Mouse (Mus musculus): ENCODE measurements around the gene Lancl2. TPM values are rescaled to one million over a fixed set of nuclear protein-coding genes. Genes with fewer than 3 reads are reported as not detected.

The Lancl2 gene
- 85.9 TPM for polyA plus RNA-seq (2015; fragmentation: Illumina TruSeq; extraction: RNeasy Lipid Tissue Mini Kit (QIAGEN cat#74804); ENCODE audit: low read depth, low replicate concordance)

DNA sequence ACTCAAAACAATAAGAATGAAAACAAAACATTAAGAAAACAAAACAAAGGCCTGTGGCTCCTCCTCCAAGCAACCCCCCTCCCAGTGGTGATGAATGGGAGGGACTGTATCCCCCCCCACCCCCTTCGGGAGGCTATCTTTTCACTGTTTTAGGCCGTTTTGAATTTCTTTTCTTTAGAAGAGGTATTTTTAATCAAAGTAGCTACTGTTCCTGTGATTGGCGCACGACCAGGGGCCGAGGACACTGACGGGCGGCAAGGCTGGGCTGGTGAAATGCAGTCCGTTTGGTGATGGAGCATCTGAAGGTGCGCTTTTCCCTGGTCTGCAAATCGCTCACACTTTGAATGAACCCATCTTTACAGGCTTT, at the start of gene Lancl2:
Gene Lancl2, plus strand, starts transcription at position 165 of the 367 bp plus-strand sequence.

DNA sequence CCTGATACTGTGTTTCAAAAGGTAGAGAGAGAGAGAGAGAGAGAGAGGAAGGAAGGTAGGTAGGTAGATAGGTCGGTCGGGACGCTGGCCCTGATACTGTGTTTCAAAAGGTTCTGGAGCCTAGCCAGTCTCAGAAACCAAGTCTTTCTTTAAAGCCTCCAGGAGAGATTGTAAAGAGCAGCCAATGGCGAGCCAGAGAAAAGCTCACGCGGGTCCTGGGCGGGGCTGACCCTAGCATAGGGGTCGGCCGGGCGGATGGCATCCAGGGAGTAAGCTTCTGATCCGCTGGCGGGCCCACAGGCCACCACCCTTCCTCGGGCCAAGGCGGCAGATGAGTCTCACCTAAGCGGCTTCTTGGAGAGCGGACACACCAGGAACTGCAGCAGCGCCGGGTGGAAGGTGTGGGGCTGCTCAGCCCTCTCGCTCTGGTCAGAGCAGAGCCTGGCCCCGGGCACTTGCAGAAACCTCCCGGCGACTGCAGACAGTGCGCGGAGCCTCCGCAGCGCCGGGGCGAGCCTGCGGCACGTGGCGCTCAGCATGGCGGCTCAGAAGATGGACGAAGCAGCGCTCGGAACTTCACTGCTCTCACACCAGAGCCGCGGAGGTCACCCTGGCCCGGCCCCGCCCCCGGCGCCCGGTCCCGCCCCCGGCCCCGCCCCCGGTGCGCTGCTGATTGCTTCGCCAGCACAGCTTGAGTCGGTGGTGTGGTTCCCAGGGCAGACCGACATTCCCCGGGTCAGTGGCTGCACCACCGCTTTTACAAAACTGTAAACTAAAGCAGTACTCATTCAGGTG, 10.7 kb upstream of the Lancl2 start, which contains the start of gene Pyurf:
Gene Pyurf, minus strand, starts transcription at position 612 of the 795 bp plus-strand sequence.

Other genes starting within 250 kb of the Lancl2 start
- gene Ppm1k, start 167.1 kb upstream of the Lancl2 start, polyA plus RNA-seq (2015; fragmentation: Illumina TruSeq; extraction: RNeasy Lipid Tissue Mini Kit (QIAGEN cat#74804); ENCODE audit: low read depth, low replicate concordance) = 36.2 TPM
- gene Herc6, start 121.5 kb upstream of the Lancl2 start, polyA plus RNA-seq (2015; fragmentation: Illumina TruSeq; extraction: RNeasy Lipid Tissue Mini Kit (QIAGEN cat#74804); ENCODE audit: low read depth, low replicate concordance) = 10.3 TPM
- gene Pyurf, start 10.5 kb upstream of the Lancl2 start, polyA plus RNA-seq (2015; fragmentation: Illumina TruSeq; extraction: RNeasy Lipid Tissue Mini Kit (QIAGEN cat#74804); ENCODE audit: low read depth, low replicate concordance) = 20.8 TPM
- 92.6 TPM for gene Vopp1, start 122.6 kb downstream of the Lancl2 start, polyA plus RNA-seq (2015; fragmentation: Illumina TruSeq; extraction: RNeasy Lipid Tissue Mini Kit (QIAGEN cat#74804); ENCODE audit: low read depth, low replicate concordance)
- not detected for gene Vmn1r21, start 147.8 kb downstream of the Lancl2 start, polyA plus RNA-seq (2015; fragmentation: Illumina TruSeq; extraction: RNeasy Lipid Tissue Mini Kit (QIAGEN cat#74804); ENCODE audit: low read depth, low replicate concordance)
- not detected for gene Vmn1r22, start 205.5 kb downstream of the Lancl2 start, polyA plus RNA-seq (2015; fragmentation: Illumina TruSeq; extraction: RNeasy Lipid Tissue Mini Kit (QIAGEN cat#74804); ENCODE audit: low read depth, low replicate concordance)
- not detected for gene Vmn1r23, start 224.3 kb downstream of the Lancl2 start, polyA plus RNA-seq (2015; fragmentation: Illumina TruSeq; extraction: RNeasy Lipid Tissue Mini Kit (QIAGEN cat#74804); ENCODE audit: low read depth, low replicate concordance)

All from brain, adult 10 weeks (tissue).